Mouse (Mus musculus): ENCODE measurements at regions not wholly inside any gene's neighbourhood (a gene's known extent, or its start where the extent isn't known, plus 50 kb on each side); places are given as distances from the start of the nearest gene placed in this dataset.

DNA sequence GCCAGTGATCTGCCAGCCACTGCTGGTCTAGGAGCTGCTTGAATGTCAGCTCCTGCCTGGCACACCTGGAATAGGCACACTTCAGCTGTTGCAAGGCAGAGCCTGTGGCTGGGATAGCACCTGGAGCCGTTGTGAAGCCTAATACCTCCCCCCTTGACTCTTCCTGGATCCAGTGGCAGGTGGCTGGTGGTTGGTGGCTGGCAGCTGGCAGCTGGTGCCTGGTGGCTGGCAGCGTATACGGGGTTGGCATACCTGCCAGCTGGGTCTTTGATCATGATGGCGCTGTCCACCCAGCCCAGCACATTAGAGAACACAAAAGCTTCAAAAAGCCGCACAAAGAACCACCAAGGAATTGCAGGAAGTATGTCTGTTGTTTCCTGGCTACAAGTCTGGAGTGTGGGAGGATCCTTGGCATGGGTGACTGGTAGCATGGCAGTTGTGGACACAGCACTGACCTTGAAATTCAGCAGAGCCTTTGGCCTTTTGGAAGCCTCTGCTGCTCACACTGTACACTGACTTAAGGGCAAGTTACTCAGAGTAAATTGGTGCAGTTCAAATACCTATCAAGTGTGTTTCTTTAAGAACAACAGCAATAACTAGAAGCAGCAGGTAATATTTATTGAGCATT, 1289.6 kb upstream of the A1bg start:
- TF ChIP-seq GATA4 (IDR thresholded peaks at IDR 0.05; ENCODE audit: insufficient replicate concordance, low read length): no peak

DNA sequence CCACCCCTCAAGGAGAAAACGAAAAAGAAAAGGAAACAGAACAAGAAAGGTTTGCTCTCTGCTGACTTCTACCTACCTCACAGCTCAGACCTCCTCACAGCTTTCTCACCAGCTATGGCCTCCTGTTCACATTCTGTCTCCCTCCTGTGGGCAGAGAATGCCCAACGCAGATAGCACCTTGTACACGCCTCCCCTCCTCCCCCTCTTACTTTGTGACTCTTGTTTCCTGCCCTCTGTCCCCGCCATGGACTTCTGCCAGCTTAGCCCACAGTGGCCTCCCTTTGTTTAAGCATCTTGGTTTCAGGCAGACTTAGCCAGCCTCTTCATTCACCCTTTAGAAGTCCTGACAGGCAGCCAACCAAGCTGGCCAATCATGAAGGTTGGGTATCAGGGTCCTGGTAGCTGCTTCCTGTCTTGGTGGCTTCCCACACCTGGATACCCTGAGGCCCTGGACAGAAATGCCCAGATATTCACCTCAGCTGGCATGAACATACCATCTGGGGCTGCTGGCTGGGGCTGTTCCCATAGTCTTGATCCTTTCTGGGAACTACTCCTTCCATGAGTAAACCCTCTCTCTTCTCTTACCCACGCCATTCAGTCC, 1287.2 kb upstream of the A1bg start:
- TF ChIP-seq GATA4 (IDR thresholded peaks at IDR 0.05; ENCODE audit: insufficient replicate concordance, low read length): no peak

DNA sequence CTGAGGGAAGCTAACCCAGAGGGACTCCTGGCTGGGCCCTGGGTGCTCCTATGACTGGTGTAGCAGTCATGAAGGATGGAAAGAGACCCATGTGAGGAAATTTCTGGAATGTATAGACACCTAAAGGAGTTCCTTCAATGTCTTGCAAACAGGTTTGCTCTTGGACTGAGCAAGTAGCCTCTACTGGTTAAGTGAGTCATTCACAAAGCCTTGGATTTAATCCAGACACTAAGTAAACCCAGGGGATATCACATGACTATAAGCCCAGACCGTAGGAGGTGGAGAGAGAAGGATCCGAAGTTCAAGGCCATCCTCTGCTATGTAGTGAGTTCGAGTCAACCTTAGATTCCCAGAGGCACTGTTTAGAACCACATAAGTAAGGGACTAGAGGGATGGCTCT, 1286.5 kb upstream of the A1bg start:
- no peak for TF ChIP-seq GATA4 (IDR thresholded peaks at IDR 0.05; ENCODE audit: insufficient replicate concordance, low read length)

DNA sequence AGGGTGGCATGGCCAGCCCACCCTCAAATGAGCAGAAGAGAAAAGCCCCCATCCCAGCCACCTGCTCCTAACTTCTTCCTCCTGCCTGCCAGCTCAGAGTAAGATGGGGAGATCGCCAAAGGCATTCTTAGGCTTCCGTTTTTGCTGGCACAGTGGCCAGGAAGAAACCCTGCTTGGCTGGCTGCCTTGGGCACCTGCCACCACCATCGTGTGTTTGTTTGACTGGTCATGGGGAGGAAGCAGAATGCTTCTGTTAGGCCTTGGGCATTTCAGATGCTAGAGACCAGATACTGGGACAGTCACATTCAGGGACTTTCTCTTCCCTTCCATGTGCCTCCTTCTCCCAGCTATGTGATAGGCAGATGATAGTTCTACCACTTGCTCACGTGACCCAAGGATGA, 1283.7 kb upstream of the A1bg start:
- TF ChIP-seq GATA4 (IDR thresholded peaks at IDR 0.05; ENCODE audit: insufficient replicate concordance, low read length): no peak

DNA sequence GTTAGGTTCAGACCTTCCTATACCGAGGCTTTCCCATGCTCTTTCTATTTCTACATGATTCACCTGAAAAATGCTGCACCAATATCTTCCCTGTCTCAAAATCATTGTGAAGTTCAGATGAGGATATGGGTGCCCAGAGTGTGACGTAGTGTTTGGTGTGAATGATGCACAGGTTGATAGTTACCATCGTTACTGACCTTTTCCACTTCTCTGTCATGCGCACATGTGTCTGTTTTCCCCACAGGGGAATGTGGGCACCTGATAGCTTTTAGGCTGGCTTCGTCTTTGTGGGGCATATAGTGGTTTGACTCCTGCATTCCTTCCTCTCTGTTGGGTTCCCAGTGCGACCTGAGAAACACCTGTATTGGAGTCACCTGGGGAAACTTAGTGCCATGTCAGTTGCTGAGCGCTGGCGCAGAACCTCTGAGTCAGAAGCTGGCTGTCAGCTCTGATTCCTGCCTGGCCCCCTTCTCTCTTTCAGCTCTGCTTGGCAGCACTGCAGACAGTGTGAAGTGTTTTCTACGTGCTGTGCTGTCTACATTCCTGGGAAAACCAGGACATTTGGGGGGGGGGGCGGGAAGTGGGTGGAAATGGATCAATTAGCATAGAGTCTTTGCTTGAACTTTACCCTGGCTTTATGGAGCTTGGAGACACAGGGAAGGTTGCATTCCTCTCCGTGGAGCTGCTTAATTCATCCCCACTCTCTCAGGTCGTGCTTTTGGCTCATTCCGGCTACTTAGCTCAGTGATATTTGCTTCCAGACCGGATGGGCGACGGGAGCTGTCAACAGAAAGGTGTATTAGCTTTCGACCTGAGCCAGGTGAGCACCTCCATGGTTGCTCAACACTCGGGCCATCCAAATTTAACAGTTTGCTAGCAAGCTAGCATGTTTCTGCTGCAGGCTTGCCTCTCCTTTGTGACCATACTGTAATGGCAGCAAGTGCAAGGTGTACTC, 1281.4 kb upstream of the A1bg start:
- no peak for TF ChIP-seq GATA4 (IDR thresholded peaks at IDR 0.05; ENCODE audit: insufficient replicate concordance, low read length)

DNA sequence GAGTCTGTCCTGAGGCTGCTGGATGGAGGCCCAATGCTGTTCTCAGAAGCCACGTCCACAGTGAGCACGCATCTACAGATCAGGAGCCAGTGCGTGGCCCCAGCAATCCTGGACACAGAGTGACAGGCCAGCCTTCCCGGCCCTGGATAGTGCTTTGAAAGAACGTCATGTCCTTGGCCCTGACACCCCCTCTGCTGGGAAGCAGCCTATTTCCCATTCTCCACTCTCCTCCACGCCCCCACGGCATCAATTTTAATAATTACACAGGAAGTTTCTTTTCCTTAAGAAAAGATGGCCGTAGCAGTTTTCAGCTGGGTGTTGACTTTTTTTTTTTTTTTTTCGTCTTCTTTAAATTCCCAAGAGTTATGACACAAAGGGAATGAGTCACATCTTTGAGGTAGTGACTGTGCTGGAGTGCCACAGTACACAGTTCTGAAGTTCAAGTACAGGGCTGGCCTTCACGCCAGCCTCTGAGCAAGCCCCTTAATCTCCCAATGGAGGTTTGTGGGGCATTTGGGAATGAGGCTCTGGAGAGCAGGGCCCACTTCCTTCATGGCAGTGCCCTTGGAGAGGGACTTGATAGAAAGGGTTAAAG, 1280.1 kb upstream of the A1bg start:
- no peak for TF ChIP-seq GATA4 (IDR thresholded peaks at IDR 0.05; ENCODE audit: insufficient replicate concordance, low read length)

DNA sequence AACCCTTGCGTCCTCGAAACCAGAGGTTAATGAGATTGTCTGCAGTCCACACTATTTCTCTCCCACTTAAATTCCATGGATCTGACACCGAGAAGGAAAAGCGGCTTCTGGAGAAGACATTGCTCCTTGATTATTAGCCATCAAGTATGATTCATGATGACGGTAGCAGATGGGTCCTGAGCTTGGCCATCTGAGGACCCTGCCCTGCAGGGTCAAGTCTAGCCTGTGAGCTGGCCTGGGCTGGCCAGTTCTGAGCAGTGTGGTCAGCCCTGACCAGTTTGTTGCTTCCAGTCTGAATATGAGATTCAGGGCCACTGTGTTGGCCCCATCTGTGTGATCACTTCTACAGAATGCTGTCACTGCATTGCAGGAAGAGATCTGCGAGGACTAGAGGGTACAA, 1275.9 kb upstream of the A1bg start:
- TF ChIP-seq GATA4 (IDR thresholded peaks at IDR 0.05; ENCODE audit: insufficient replicate concordance, low read length): no peak

DNA sequence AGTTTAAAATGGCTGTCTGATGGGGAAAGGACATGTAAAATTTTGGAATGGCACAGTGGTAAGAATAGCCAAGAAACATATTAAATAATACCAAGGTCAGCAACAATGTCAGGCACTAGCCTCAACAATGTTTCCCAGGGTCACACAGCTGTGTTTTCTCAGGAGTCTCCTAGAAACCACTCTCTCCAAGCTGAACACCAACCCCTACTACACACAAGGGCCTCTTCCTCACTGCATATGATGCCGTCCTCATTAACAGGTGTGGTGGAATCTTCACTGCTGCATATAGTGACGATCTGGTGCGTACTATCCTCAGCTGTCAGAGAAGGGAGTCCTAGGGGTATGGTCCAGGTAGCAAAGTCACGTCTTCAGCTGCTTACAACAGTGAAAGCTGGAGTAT, 1275.4 kb upstream of the A1bg start:
- no peak for TF ChIP-seq GATA4 (IDR thresholded peaks at IDR 0.05; ENCODE audit: insufficient replicate concordance, low read length)

DNA sequence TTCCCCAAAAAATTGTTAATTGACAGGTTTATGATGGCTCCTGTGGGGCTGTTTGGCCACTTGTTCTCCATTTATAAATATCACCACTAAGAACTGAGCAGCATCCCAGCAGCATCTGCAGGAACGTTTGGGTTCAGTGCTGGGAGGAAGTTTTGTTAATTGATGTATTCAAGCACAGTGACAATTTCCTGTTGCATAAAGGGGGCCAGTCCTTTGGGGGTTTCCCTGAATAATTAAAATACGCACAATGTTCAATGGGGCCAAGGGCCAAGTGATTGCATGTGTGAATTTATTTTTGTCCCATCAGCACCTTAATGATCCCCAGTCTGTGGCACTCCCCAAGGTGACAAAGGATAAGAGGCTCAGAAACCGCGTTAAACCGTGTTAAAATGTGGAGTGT, 1272.6 kb upstream of the A1bg start:
- no peak for TF ChIP-seq GATA4 (IDR thresholded peaks at IDR 0.05; ENCODE audit: insufficient replicate concordance, low read length)

DNA sequence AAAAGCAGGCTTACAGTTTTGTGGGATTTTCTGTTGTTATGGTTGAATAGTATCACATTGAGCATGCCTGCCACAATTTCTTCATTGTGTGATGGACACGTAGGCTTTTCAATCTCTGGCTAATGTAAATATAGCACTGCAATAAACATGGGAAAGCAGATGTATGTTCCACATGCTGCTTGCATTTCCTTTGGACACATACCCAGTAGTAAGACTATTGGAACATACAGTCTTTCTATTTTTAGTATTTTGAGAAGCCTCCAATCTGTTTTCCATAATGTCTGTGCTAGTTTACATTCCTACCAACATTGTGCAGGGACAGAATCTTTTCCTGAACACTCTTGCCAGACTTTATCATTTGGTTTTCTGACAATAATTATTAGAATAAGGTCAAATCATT, 1269.9 kb upstream of the A1bg start:
- no peak for TF ChIP-seq GATA4 (IDR thresholded peaks at IDR 0.05; ENCODE audit: insufficient replicate concordance, low read length)

DNA sequence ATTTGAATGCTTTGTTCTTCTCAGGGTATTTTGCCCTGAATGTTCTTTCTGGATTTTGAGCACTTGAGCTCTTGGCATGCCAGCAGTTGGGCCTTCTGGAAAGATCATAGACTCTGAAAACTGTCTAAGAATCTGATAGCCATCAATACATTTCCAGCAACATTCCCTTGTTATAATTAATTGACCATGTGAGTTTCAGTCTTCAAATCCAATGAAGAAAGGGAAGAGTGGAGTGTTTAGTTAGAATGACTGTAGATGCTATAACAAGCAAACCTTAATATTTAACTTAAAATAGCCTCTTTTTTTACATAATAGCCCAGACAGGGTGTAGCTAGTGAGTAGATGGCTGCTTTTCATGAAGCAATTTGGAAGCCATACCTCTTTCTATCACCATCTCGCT, 1268.8 kb upstream of the A1bg start:
- no peak for TF ChIP-seq GATA4 (IDR thresholded peaks at IDR 0.05; ENCODE audit: insufficient replicate concordance, low read length)

DNA sequence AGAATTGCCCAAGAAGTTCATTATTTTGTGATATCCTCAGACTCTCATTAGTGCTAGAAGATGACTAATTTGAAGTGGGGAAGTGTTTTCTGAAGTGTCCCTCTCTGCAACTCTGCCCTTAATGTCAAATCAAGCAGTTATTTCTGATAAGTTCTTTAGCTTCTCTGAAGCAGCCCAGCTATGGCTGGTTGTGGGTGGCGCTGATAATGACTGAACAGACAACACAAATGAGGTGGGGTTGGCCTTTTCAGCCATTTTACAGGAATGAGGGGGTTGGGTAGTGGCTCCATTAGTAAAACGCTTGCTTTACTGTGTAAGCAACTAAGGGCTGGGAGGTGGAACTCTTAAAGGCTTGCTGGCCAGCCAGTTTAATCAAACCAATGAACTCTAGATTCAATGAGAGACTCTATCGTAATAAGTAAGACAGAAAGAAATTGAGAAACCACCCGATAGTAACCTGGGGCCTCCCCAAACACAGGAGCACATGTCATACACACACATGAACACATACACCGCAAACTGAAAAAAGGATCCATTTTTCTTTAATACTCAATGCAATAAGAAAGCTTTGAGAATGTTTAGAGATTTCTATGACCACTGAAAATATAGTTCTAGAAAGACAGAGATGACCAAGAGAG, 1268.3 kb upstream of the A1bg start:
- no peak for TF ChIP-seq GATA4 (IDR thresholded peaks at IDR 0.05; ENCODE audit: insufficient replicate concordance, low read length)

DNA sequence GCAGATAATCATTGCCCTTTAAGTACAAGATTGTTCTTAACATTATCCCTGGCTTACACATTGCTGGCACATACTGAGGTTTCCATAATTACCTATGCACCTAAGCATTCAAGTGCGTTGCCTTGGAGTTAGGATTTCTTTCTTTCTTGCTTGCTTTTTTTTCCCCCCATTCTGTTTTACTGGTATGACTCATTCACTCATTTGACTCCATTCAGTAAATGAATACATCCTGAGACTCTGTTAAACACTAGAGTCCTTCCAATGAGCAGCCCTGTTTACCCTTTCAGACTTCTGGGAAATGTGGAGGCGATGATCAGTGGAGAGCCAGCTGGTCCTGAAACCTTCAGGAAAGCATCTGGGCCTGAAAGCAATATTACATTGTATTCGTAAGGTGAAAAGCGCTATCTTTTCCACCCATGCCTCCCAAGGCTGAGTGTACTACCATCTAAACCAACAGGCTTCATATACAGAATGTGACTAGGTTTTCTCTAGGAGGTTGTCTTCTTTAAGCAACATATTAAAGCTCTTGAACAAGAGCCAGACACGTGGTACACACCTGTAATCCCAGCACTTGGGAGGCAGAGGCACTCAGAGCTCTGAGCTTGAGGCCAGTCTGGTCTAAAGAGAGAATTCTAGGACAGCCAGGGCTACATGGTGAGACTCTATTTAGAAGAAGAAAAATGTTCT, 1267.6 kb upstream of the A1bg start:
- no peak for TF ChIP-seq GATA4 (IDR thresholded peaks at IDR 0.05; ENCODE audit: insufficient replicate concordance, low read length)

DNA sequence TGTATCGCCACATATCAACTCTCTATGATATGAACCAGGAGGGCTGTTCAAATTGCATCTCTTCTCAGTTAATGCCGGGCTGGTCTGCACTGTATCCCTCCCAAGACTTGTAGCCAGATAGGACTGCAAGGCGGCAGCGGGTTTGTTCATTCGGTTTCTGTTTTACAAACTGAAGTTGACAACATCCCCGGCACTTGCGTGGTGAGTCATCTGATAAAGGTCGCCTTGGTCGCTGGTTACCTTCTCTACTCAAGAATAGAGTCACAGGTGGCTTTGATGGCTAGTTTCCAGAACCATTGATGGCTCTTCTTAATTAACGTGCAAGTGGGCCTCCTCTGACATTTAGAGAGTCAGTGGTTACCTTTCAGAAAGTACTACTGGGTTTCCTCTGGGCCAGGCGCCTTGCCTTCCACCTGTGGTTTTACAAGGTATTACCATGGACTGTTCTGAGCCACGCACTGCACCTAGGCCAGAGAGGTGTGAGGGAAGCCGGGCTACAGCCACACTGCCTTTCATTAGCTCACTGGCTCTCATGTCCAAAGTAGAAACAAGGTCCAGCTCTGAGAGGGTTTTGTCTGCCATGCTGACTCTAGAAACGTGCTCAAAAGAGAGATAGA, 1266.9 kb upstream of the A1bg start:
- no peak for TF ChIP-seq GATA4 (IDR thresholded peaks at IDR 0.05; ENCODE audit: insufficient replicate concordance, low read length)
